Mouse (Mus musculus) testis, postnatal 14 days (tissue): ENCODE measurements around the gene Neurog3.
A peak's percentile ranks its signal among the peaks of the same experiment; 100 is the strongest.

Experiments used
- DNase-seq: peaks from one replicate; pipeline ENCODE4 v3.0.0; 2021; ENCODE audit warnings: low spot score

The Neurog3 gene

DNA sequence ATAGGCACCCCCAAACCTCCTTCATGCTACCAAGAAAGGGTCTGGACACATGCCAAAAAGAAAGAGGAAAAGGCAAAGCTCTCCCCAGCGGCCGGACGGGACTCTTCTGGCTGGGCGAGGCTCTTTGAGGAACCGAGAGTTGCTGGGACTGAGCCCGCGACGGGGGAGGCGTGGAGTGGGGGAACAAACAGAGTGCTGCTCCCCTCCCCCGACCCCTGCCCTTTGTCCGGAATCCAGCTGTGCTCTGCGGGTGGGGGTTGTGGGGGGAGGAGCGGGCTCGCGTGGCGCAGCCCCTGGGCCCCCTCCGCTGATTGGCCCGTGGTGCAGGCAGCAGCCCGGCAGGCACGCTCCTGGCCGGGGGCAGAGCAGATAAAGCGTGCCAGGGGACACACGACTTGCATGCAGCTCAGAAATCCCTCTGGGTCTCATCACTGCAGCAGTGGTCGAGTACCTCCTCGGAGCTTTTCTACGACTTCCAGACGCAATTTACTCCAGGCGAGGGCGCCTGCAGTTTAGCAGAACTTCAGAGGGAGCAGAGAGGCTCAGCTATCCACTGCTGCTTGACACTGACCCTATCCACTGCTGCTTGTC is at the start of gene Neurog3:
Gene Neurog3 (plus strand): TSS at position 400 of the 591 bp plus-strand sequence.
- no peak for DNase-seq

DNA sequence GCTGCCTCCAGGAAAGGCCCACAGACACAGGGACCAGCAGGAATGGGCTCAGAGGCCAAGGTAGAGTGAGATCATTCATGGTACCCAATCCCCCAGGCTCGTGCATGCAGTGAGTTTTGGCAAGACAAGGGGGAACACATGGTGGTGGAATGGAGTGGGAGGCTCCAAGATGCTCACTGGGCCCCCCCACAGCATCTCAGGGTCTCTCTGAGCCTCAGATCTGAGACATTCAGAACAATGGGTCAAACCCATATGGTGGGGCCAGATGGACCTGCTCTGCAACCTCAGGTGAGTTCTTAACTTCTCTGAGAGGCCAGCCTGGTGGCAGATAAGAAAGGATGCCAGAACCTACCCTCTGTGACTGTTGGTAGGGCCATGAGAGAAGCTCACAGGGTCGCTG is 46.8 kb upstream of the Neurog3 start:
- DNase-seq: no peak

DNA sequence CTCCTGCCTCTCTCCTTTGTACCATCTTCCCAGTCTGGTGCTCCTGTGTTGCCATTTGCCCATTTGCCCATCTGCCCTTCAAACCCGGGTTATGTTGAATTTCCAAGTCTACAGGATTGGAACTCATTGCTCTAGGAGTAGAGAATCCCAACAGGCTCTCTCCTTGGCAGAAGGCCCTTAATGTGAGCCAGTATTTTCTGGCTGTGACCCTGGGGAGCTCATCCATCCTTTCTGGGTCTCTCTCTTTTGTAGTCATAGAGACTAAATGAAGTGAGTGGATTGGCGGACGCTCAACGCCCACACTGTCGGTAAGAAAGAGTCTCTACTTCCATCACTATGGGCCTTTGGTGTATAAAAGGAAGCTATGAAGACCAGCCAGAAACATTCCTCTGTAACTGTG is 46.1 kb upstream of the Neurog3 start:
- no peak for DNase-seq

DNA sequence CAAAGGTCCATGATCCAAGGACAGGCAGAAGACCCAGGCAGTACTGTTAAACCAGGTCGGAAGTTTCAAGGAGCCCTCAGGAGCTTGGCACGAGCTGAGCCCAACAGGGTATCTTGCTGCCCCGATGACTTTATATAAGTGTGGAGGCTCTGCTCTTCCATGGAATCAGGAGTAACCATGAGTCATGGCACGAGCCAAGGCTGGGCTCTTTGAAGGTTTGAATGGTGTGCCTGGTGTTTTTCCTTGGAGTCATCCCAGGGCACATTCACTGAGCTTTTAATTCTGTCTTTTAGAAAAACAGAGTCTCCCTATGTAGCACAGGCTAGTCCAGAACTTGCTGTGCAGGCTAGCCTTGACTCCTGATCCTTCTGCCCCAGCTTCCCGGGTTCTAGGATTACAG is 44.5 kb upstream of the Neurog3 start:
- DNase-seq: no peak

DNA sequence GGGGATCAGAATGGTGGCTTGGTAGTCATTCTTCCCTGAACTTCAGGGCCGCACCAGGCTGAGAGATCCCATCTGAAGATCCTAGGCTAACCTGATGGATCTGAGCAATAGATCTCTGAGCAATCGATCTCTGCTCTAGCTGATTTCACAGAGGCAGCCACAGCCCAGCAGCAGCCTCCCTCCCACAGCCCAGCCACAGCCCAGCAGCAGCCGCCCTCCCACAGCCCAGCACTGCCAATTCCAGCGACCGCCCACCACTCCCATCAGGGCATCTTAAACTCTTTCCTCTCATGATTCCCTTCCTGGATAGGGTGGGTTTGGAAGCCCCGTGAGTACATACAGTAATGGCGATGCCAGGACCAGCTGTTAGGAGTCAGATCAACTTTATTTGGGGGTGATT is 43.8 kb upstream of the Neurog3 start:
- DNase-seq: no peak

DNA sequence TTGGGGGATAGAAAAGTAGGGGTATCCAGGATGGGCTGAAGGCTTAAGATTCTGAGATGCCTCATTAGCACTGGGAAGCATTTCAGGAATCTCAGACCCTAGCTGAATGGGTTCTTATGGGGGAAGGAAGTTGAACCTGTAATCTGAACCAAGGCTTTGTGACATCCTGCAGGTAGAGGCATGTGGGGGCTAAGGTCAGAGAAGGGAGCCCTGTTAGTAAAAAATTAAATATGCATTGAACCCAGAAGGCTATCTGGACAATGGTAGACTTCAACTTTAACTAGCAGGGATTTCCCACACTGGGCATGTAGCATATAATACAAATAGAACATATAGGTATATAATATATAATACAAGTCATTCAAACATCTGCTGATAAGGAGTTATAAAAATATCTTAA is 43.4 kb upstream of the Neurog3 start:
- no peak for DNase-seq

DNA sequence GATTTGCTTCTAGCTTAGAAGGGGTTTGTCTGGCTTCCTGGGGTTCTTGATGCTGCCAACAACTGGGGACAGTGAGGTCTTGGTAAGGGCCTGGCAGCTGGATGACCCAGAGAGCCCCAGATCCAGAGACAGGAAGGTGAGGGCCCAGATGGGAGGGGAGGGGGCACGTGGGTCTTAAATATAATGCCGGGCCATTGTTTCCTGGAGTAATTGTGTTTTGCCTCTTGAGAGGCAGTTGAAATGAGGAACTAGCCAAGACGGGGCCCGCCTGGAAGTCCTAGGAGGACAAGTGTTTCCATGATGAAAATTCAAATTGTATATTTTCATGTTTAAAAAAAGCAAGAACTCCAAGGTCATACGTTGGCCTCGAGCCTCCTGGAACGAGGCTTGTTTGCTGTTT is 39.0 kb upstream of the Neurog3 start:
- no peak for DNase-seq

DNA sequence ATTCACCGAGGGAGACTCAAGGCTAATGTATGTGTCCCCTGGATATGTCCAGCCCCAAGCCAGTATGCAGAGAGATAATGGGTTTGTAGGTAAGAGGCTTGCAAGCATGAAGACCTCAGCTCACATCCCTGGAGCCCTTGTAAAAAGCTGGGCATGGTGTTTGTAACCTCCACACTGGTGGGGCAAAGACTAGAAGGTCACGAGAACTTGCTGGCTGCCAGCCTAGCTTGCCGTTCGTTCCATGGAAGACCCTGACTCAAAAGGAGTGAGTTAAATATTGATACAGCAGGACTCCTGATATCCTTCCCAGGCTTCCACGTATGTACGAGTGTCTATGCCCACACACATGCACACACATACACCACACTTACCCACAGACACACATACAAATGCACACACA is 38.5 kb upstream of the Neurog3 start:
- no peak for DNase-seq

DNA sequence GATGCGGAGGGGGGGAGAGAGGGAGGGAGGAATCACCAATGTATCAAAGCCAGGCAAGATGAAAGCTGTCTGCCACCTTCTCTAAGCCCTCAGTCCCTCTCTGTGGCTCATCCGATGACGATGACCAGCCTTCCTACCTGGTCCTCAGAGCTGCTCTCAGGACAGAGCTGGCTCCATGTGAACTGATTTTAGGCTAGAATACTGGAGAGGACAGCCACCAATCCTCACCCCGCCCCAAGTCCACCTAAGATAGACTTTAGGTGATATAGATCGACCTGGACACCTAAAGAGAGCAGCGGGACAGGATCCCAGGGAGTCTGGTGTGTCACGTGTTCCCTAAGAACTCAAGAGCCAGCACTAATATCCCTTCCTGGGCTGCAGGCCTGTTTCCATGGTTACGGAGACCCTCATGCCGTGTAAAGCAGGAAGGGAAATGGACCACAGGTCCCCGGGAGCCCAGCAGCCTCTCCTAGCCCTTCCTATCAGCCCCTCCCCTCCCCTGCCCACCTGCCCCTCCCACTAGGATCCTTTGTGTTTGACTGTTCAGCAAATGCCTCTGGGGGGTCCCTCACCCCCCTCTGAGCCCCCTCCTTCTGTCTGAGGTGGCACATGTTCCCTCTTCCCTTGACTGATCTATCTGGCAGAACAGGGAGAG is 33.0 kb upstream of the Neurog3 start:
- no peak for DNase-seq

DNA sequence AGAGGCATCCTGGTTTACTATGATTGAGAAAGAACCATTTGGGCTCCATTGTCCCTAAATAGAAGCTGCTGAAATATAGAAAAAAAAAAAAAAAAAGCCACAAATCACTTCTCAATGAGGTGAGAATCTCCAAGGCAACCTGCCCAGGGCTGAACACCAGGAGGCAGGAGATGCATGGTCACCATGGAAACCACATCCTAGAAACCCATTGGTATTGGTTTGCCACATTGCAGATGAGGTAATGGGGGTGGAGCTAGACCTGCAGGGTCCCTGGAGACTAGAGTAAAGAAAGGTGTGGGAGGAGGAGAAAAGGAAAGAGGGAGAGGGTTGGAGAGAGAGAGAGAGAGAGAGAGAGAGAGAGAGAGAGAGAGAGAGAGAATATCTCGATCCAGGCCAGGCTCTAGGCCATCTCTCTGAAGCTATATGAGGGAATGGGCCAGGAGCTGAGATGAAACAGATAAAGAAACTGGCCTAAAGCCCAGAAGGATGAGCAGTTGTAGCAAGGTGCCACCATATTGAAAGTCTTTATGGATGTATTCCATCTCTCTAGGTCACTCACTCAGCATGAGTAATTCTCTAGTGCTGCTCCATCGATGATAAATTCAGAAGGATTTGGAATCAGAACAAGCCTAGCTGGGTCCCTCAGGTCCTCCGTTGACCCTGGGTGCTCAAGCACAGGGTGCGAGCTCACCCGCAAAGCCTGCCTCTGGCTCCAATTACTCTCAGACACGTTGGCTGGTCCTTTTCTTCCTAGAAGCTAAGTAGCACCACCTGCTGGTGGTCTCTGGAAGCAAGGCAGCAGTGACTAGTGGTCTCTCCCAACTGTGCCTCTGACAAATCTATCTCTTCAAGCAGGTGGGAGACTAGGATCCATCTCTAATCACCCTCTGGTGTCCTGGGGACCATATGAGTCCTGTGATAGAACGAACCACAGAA is 31.1 kb upstream of the Neurog3 start:
- DNase-seq: no peak

DNA sequence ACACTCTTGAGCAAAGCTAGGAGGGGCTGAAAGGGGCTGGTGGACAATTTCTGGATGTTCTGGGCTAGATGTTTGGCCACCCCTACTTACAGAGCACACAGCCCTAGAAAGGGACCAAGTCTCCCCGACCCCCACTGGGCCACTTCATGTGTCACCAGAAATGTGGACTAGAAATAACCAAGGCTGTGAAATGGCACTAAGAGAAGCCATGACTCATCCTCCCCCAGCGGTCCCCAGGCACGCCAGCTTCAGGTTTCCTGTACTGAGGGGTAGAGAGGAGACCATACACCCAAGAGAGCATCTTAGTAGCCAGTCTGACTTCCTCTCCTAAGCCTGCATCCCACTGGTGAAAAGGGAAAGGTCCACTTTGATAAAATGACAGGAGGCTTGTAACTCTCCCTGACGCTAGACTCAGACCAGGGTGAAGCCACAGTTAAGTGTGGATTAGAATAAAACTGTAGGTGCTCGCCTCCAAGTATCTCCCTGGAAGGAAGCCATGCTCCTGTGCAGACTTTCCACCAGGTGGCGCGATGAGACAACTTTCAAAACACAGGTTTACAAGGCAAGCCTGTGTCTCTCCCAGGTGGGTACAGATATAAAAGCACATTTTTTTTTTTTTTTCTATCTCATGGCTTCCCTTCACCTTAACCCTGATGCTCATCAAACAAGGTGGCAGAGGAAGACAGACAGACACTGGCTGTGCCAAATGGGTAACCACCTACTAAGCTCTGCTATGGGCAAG is 27.9 kb upstream of the Neurog3 start:
- DNase-seq: peak; percentile 36

DNA sequence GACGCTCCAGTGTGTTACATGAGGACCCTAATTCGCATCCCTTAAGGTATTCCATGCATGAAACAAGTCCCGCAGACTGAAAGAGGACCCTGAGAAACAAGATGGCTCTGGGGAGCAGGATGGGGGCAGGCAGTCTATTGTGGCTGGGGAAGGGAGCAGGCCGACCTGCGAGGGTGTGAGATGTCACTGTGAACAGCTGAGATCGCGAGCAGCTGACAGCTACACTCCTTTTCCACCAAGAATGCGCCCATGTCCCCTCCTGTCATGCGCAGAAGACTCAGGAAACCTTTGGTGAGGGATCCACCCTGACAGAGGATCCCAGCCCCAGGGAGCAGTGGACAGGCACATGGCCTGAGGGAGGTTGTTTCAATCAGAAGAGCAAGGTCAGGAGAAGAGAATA is 25.8 kb upstream of the Neurog3 start:
- no peak for DNase-seq

DNA sequence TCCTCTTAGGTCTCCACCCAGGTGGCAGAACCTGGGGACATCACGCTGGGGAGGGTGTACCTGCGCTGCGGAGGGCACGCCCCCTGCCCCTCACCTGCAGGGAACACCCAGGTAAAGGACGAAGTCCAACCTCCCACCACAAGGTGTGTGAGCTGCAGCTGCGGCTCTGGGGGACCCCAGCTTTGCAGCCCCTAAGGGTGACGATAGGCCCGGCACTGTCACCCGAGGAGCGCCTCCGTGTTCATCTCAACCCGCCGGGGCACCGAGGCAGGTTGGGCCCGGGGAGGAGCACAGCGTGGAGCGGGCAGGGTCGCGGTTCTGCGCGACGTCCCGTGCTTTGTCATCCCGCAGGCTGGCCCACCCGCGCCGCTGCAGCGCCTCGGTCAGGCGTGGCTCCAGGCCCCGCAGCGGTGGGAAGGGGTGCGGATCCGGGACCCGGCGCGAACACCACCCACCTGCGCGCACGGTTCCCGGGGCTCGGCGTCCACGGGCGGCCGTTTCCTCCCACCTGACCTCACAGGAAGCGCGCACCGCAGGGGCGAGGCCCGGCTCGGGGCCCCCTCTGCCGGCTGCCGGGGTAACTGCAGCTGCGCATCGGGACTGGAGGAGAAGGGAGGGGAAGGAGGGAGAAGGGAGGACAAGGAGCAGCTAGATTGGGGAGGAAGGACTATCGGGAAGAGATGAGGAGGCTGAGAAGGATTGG is 22.2 kb upstream of the Neurog3 start:
- DNase-seq: peak; percentile 81

DNA sequence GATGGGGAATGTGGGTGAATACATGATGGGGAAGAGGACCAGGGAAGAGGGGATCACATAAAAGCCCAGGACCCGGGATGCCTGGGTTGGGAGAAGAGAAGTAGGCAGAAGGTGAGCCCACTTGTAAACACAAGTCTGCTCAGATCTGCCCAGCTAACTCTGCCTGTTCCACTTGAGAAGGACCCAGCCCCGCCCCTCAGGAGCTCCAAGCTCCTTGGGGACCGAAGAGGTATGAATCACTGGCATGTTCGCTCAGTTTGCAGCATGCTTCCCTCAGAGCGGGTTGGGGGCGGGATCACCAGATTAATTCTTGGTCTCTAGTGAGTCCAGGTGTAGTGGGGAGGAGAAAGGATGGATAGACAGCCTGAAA is 21.7 kb upstream of the Neurog3 start:
- no peak for DNase-seq

DNA sequence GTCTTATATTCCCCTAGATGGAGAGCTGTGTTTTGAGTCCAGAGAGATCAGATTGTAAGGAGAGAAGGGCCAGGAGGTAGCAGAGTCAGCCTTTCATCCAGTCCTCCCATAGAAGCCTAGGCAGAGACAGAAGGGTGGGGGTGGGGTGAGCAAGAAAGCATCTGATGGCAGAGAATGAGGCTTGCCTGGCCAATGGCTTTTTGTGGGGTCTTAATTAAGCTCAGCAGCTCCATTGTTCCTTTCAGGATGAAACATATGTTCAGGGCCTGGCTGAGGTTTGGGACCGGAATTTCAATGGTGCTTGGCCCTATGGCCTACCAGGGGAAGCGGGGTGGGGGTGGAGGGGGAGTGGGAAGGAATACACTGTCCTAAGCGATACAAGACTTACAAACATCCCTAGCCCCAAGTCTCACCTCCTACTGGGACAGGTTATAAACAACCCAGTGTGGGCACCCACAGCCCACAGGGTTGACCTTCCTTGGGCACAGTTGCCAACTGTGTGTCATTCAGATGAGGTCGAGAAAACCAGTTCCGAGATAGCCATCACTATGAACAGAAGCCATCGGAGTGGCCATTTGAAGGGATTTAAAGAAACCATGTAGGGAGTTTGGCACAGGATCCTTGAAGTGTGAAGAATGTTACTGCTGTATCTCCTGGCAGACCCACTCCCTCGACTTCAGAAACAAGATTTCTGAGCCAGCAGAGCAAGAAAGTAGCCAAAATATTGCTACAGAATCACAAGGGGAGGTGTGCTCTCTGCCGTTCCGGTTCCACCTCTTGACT is 18.8 kb upstream of the Neurog3 start:
- peak; percentile 70 for DNase-seq

DNA sequence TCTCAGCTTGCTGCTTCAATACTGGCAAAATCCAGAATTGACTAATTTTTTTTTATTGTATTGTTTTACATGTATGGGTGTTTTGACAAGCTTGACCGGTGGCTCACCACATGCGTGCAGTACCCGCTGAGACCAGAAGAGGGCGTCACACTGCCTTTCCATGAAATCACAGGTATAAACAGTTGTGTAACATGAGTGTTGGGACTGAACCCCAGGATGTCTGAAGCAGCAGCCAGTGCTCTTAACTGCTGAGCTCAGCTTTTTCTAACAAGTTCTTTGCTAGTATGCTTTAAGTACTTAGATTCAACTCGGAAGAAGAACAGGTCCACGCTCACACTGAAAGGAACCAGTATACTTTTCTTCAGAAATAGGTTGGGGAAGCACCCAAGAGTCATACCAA is 5.8 kb upstream of the Neurog3 start:
- DNase-seq: no peak

DNA sequence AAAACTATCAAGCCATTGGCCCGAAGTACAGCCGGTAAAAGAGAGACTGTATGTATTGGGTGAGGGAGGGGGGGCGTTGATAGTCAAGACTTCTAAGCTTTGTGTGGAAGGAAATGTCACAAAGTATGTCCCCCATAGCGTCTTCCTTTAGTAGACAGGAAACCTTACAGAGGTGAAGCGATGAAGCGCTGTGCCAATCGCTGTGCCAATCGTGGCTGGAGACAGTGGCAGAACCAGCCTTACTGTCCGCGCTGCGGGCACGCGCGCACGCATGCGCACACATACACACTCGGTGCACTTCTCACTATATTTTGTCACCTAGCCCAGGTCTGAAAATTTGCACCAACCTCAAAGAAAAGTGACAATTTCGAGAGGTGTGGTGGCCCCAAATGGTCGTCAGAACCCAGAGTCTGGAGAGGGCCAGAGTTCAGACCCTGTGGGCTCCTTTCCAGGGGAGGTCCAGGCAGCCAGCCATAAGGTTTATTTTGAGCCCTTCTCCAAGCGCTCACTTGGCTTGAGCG is 5.1 kb upstream of the Neurog3 start:
- no peak for DNase-seq

DNA sequence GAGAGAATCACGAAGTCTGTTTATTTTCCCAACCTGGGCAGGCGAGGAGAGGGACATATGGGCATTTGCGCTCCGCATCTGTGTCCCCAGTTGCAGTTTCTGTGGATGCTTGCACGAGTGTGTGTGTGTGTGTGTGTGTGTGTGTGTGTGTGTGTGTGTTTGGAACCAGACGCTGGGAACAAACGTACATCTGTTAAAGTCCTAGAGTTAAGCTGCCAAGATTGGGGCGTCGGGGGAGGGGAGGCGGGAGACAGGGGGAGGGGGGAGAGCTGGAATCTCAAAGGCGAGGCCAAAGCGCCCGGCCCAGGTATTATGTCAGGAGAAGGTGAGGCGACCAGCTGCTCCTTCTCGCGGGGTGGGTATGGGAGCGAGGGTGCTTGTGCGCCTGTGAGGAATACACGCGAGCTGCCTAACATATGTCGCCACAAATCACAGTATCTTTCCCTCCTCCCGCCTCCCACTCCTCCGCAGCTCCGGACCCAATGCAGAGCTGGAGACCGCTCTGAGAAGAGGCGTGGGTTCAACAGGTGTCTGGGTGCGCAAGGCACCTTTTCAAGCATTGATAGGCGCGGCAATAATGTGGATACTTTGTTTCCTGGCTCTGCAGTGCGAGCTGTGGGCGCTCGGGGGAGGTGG is 4.5 kb upstream of the Neurog3 start:
- DNase-seq: peak; percentile 83

DNA sequence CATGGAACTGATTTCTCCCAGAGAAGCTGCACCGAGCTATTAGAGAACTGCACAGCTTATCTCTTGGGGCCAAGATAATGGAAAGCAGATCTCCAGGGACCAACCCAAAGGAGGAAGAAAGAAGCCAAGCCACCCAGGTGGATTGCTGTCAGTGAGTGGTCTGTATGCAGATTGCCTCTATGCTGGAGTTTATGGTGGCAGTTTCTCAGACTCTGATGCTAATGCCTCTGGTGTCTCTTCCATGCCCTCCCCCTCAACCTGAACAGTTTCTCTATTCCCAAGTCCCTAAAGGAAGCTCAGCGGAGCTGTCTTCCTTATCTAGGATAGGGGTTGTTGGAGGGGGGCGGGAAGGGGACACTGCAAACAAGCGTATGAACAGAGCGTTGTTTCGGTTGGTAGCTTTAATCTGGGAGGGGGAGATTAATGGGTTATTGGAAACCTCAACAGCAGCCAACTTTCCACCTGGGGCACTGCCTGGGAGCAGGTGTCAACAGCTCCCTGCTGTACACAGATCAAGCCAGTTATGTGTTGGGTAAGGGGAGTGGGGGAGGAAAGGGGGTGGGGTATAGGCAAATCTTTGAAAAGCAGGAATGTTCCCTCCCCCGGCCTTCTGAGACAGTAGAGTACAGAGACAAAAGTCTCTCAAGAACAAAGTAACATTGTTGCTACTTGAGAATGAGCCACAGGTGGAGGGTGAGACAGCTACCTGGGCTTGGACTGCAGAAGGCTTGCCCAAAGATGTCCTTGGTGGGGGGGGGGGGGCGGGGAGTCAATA is 3.0 kb downstream of the Neurog3 start:
- peak; percentile 57 for DNase-seq

DNA sequence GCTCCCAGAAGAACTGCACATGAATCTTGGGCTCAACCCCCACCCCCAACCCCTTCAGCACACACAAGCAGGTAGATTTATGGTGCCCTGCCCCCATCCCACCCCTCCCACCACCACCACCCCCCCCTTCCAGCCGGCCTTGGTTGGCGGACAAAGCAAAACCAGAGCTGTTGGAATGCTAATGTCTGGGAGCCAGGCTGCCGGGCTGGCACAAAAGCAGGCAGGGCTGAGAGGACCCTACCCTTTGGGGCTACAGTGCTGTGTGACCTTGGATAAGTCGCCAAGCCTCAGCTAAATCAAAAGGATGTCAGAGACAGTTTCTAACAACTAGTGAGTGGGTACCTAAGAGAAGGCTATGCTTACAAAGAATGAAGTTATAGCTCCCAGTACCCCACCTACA is 4.3 kb downstream of the Neurog3 start:
- DNase-seq: no peak
